Mouse (Mus musculus): ENCODE results near the gene Serpinf1. TPM values are rescaled to one million over a fixed set of nuclear protein-coding genes. Genes with fewer than 3 reads are reported as not detected.
"Not testable (repeated sequence)": the region's sequence is repeated elsewhere in the genome, so short reads cannot be mapped to it uniquely, and the experiment has no call there.

Serpinf1 gene
- polyA plus RNA-seq (2012; rRNA removed), result 85.3 and 147 TPM in 2 replicates

DNA sequence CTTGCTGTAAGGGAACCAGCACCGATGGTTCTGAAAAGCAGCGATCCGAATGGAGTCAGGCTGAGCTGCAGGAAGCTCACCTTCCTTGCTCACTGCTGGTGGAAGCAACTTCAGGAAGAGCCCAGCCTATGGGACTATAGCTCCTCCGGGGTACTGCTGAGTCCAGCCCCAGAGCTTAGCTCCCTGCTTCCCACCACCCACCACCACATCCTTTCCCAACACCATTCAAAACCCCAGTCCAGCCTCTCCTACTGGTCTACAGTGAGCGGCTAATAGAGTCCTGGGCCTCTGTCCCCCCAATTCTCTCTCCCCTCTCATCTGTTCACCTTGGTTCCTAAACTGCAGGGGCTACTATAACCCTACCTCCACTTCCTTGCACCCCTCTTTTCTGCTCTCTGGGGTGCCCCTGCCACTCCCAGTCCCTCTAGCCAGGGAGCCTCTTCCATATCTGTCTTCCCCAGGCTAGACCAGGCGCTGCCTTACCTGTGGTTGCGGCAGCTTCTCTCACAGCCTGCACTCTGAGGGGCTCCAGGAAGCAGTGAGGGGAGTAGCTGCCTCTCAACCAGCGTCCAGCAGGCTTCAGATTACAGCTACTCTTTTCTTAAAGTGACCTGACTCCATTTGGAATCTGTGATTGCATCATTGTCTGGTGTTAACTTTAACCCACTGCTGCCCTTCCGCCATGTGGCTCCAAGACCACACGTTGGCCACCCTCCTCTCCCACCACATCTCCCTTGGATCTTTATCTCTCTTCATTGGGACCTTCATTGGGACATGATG lies at the start of gene Serpinf1:
Serpinf1 (minus strand) TSS at position 689 of the 780 bp plus-strand sequence.
- no peak for DNase-seq (ENCODE audit: low spot score)

DNA sequence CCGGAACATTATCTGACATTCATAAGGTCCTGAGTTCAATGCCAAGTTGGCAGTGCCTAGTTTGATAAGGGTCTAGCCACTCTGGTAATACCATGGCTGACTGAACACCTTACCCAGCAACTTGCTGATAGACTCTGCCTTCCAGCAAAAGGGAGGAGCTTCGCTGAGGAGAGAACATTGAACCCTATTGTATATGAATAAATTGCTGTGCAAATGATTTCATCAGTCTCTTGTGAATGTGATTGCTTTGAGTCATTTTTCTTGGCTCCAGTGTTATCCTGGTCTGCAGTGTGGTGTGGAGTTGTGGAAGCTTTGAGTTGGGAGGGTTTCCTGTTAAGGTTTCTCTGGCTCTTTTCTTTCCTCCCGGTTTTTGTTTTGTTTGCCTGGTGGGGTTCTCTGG lies 48.2 kb upstream of the Serpinf1 start:
- DNase-seq (ENCODE audit: low spot score), result no peak

DNA sequence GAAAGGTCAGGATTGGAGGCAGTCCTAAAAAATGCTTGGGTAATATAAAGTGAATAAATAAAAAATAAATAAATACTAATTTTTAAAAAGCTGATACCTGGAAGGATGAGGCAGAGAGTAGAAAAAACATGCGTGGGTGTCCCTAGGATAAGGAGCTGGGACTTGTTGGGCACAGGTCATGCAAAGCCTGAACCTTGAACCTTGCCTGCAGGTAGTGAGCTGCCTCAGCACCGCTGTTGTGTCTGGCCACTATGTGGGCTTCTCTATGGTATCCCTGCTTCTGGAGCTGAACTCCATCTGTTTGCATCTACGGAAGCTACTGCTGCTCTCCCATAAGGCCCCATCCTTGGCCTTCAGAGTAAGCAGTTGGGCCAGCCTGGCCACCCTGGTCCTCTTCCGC lies 46.8 kb upstream of the Serpinf1 start:
- no peak for DNase-seq (ENCODE audit: low spot score)

DNA sequence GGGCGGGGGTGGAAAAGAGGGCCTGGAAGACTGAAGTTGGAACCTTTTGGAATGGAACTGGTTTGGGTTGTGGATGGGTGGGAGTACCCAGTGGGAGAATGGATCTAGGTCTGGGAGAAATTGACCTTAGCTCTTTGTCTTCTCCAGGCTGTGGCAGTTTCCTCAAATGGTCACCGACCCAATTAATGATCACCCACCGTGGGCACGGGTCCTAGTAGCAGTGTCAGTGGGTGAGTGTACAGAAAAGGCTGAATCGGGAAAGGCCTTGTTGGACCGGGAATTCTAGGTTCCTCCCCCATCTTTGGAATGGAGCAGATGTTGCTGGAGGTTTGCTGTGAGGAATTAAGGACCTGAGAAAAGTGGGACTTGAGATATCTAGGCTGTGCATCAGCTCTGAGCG lies 45.9 kb upstream of the Serpinf1 start:
- no peak for DNase-seq (ENCODE audit: low spot score)

DNA sequence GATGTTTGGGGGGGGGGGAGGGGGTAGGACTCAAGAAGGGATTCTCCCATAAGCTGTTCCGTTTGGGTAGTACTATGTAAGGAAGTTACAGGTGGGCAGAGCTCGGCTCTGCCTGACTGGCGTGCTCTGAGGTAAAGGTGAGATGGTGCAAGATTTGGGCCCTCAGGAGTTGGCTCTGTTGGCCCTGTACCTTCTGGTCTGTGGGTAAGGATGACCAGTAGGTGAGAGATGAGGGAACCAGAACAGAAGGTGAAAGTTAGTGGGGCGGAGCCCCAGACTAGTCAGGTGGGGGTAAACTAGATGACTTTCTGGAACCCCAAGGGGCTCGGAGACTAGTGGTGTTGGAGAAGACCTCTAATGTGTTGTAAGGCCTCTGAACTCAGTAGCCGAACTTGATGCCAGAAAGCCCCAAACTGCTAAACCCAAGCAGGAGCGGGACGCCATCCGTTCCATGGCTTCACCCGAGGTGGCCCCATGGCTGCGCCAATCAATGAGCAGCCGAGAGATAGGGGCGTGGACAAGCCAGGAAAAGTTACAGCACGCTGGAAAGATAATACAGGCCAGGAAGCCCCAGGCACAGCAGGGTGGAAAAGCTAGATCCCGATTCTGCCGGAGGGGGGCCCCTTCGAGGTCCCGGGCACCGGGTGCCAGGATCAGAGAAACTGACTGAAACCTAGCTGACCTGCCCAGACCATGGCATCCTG lies 45.2 kb upstream of the Serpinf1 start:
- no peak for DNase-seq (ENCODE audit: low spot score)

DNA sequence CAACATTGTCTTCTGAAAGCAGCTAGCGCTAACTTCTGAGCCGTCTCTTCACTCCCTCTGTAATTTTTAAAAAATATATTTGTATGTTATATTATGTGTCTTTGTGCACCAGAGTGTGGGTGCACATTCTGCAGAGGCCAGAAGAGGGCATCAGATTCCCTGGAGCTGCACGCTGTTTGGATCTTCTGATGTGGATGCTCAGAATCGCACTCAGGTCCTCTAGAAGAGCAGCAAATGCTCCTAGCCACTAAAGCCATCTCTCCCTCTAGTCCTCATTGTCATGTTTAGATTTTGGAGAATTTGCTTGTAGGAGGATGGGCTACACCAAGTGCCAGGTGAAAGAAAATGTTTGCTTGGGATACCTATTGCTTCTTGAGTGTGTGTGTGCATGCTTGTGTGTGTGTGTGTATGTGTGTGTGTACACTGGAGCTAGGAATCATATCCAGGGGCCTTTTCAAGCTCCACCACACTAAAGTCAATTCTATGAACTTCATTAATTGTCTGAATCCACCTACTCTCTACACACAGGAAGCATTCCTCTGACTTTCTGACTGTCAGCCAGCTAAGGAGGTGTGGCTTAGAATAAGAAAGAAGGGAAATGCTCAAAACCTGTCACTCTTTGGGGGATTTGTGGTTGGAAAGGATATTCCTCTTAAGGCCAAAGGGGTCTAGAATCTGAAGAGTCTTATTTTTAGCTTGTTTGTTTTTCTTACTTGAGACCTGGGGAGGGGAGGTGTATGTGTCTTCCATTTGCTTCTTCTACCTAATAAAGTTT lies 44.4 kb upstream of the Serpinf1 start:
- DNase-seq (ENCODE audit: low spot score), result no peak

DNA sequence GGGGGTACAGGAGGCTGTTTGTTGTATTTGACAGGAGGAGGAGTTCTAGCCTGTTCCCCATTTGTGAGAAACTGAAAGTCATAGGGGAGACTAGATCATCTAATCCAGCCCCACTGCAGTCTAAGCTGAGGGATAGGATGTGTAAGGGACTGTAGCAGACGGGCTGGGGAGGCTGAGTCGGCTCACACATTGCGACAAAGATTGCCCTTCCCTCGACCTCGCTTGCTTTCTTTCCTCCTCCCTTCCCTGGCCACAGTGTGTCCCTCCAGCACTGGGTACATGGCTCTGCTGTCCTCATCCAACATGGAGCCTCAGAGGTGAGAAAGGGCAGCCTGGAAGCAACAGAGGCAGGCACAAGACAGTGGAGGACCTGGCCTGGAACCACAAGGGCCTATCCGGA lies 42.5 kb upstream of the Serpinf1 start:
- DNase-seq (ENCODE audit: low spot score), result no peak

DNA sequence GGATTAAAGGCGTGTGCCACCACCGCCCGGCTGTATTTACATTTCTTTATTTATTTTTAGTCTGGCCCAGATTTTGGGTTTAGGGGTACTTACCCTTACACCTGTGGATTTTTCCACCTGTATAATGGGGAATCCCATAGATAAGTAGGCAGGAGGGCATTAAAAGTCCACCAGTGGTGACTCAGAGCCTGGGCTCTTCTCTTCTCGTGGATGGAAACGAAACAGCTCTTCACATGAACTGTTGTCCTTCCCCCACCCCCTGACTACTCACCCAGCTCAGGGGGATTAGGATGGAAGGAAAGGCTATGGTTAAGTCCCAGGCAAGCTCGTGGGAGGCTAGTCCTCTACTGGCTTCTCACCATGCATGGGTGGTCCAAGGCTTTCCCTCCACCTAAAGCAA lies 41.9 kb upstream of the Serpinf1 start:
- no peak for DNase-seq (ENCODE audit: low spot score)

DNA sequence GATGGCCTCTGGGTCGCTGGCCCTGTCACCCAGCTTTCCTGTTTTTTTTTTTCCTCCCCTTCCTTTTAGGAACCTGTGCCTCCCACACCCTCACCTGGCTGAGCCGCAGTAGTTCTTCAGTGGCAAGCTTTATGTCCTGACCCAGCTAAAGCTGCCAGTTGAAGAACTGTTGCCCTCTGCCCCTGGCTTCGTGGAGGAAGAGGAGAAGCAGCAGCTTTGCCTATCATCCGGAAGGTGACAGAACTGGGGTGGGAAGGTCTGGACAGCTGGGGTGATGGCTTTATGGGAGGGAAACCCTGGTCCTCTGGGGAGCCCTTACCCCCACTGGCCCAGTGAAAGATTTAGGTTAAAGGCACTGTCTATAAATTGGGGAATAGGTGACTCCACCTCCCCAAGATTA lies 41.1 kb upstream of the Serpinf1 start:
- no peak for DNase-seq (ENCODE audit: low spot score)

DNA sequence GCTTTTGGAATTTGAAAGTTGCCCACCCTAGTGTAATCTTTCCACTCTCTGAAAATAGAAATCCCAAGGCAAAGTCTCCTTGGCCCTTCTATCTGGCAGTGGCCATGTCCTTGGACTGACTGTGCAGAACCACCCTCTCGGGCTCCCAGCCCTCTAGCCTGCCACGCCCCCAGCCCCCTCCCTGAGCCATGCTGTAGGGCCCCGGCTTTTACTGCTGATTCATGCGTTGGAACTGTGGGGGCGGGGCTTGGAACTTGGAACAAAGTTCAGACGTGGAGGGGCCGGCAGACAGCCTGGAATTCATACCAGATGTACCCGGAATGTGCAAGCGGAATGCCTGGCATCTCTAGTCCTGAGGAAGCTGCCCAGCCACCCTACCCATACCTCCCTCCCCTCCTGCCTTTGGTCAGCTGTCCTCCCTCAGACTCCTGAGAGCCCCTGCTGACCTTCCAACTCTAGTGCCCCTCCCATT lies 40.4 kb upstream of the Serpinf1 start:
- DNase-seq (ENCODE audit: low spot score), result peak; percentile 80

DNA sequence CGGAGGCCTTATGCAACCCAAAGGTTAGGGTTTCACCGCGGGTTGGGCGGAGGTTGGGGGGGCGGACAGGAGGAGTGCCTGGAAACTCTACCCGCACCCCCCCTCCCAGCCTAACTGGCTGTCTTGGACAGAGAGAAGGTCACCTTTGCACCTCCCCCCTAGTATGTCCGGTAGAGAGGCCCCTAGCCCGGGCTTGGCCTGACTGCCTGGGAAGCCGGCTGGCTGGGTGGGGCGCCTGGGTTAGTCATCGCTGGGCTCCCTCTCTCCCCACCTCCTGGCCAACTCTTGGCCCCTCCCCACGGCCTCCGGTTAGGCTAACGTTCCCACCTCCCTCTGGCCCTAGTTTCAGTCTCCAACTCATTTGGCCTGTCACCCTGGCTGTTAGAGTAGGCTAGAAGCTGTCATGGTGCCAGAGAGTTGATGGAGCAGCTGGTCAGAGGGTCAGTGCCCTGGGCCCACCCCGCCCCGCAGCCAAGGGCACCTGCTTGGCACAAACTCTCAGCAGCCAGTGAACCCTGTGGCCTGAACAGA lies 39.8 kb upstream of the Serpinf1 start:
- peak; percentile 83 for DNase-seq (ENCODE audit: low spot score)

DNA sequence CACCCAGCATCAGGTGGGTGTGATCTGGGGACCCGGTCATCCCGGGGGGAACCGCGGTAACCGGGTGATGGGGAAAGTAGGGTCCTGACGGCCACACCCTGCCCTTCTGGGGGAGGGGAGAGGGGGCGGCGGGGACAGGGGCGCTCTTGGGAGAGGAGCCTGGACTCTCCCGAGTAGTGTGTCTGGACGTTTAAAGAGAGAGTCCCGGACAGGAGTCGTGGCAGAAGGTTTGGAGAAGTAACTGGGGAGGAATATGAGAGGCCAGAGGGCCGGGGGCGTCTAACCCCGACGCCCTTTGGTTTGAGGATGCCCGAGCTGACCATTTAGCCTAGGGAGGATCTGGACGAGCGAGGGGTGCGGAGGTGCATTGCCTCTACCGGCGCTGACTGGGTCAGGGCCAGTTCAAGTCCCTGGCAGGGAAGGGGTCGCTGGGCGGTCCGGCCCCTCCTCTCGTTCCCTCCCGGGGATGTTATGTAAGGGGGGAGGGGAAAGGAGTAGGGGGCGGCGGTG lies 39.3 kb upstream of the Serpinf1 start:
- DNase-seq (ENCODE audit: low spot score), result no peak

DNA sequence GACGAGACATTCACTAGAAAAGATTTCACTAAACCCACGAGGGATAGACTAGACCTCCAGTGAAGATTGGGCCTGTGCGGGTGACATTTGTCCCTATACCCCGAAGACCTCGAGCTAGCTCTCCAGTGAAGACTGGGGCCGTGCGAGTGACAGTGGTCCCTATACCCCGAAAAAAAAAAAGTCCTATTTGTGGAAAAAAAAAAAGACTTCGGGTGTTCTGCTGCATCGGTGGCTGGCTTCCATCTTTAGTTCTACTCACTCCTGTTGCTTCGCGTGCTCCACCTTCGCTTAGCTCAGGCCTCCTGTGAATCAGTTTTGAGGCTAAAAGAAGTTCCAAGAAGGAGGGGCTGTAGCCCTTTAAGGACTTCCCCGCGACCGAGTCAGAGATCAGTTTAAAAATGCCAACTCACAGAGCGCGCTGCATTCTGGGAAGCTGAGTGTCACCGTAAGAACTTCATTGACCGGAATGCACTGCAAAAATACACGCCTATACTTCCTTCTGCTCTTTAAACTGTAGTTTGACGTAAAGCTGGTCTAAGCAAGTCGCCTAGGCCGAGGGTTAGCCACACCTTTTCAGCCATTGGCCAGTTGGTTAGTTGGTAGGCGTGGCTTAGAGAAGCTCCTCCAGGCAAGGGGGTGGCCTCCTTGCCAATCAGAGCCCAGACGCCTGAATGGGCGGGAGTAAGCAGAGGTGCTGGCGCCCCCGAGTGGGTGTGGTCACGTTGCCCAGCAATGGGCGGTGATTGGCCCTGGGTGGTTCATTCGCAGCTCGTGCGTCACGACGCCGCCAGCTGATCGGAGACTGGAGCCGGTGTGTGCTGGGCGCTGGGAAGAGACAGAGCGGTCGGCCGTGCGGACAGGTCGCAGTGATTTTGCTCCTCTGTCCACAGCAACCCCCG lies 38.6 kb upstream of the Serpinf1 start, which contains the start of gene Tlcd2:
Tlcd2 (plus strand) TSS at position 872 of the 899 bp plus-strand sequence.
- DNase-seq (ENCODE audit: low spot score), result peak; percentile 95

DNA sequence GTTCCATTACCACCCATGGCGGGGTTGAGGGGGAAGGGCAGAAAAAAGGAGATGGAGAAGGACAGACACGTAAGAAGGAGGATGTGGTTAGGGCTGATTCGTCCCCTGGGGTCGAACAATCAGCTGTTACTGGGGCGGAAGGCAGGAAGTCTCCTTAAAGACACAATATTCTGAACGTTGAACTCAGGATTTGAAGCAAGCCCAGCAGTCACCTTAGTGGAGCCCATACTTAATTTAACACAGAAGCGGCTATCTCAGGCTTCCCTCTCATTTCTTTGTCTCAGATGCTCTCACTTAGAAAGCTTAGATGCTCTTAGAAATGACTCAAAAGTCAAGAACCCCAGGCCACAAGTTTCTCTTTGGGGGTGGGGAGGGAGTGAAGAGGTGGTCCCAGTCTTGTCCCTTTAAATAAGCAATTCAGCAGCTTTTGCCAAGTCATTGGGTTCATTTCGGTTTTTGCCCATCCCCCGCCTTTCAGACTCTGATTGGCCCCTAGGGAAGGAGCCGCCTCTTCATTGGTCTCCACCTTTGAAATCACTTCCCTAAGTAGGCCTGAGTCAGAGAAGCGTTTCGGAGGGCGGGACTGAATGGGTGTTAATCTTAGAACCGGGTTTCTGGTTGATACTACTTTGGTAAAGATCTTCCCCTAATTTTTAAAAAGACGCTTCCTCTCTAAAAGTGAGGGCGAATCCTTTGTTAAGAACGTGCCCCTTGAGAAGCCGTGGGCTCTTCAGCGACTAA lies 37.8 kb upstream of the Serpinf1 start:
- DNase-seq (ENCODE audit: low spot score), result no peak

DNA sequence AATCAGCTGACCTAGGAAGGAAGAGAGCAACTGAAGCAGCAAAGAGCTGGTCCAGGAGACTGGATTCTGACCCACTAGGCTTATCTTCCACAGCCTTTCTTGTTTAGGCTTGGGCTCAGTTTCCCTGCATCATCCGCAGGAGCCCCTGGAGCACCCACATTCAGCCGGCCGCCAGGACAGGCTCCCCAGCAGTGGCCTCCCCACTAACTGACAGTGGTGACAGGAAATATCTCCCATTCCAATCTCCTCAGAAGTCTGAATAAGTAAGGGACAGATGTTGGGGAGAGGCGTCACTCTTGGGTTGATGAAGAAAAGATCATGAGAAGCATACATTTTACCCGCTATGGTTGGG lies 37.2 kb upstream of the Serpinf1 start:
- no peak for DNase-seq (ENCODE audit: low spot score)

DNA sequence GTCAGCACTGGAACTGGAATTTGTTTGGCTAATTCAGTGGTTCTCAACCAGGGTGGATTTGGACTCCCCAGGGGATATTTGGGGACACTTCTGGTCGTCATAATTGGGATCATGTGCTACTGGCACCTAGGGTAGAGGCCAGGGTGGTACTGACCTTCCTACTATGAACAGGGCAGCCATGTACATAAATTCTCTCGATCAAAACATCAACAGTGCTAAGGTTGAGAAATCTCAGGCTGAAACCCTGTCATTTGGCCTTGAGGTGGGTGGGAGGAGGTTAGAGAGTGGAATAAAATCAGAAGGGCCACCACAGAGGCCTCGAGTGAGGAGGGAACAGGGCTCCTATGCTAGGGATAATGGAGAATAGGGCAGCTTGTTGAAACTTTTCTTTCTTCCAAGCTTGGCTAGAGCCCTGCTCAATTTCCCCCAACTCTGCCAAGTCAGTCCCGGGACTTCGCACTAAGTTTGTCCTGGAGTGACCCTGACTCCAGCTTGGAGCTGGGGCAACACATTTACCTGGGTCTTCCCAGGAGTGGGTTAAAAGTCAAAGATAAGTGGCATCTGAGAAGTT lies 36.7 kb upstream of the Serpinf1 start:
- DNase-seq (ENCODE audit: low spot score), result no peak

DNA sequence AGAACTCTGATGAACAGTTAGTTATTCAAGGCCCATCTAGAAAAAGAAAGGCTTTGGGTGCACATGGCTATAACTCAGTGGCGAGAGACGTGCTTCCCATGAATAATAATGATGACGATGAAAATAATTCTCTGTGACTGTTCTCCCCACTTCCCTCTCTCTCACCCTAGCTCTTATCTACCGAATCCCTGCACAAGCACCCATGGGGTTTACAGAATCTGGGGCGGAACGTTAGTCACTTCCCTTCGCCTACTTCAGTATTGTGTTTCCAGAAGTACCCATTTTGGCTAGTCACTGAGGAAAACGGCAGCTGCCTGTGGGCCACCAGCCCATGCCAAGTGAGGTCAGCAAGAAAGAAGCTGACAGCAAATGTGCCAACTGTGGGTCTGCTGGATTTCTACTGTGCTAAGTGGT lies 36.1 kb upstream of the Serpinf1 start:
- DNase-seq (ENCODE audit: low spot score), result no peak

DNA sequence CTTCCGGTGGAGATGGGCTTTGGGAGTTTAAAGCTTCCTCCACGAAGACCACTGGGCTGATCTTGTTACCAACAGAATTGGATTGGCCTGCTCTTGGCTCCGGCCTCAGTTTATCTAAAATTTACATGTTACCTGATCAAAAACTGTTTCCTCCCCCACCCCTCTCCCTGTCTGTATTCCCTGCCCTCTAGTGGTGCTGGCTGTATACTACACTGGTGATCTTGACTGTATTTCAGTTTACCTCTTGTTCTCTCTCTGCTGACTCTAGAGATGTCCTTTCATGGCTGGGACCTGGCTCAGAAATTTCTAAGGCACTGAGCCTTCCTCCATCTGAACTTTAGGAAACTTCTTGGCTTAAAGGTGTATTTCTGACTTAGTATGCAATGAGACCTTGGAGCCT lies 35.7 kb upstream of the Serpinf1 start:
- DNase-seq (ENCODE audit: low spot score), result no peak

DNA sequence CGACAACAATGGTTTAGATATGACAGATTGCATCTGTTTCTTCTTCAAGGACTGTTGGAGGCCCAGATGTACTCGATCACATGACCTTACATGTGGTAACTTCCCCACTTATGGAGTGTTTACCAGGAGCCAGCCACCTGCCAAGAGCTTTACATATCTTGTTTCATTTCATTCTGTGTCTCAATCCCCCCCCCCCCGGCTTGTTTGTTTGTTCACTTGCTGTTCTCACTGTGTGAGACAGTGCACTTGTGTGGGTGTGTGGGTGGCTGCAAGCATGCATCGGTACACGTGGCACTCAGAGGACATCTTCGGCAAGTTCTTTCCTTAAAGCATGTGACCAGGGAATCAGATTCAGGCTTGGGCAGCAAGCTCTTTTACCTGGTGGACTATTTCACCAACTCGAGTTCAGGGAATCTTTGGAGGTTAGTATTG lies 34.0 kb upstream of the Serpinf1 start:
- no peak for DNase-seq (ENCODE audit: low spot score)

DNA sequence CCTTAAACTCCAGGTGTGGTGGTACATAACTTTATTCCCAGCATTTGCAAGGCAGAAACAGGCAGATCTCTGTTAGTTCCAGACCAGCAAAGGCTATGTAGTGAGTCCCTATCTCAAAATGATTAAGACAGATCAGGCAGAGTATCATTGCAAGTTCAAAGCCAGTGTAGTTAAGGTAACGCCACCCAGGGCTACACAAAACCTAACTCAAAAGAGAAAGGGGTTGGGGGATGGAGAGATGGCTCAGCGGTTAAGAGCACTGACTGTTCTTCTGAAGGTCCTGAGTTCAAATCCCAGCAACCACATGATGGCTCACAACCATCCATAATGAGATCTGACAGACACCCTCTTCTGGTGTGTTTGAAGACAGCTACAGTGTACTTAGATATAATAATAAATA lies 33.5 kb upstream of the Serpinf1 start:
- DNase-seq (ENCODE audit: low spot score), result not testable (repeated sequence)
